Mouse (Mus musculus) forebrain, embryonic 16.5 days (tissue): ENCODE data around the gene Cux1. TPM values are rescaled to one million over a fixed set of nuclear protein-coding genes. Genes with fewer than 3 reads are reported as not detected.
A peak's percentile ranks its signal among the peaks of the same experiment; 100 is the strongest.

ENCODE experiments used
- ATAC-seq: fragments of 200-750 bp; cut with Nextera tagmentation; 2 replicates; pipeline ENCODE4 v1.8.0; 2017; ENCODE audit warnings: mild to moderate bottlenecking, moderate library complexity
- H3K27ac ChIP-seq: fragments of 300-500 bp; sonication (generic); 2 replicates; pipeline ENCODE4 v1.5.1; 2014; ENCODE audit warnings: low read length, control low read depth
- H3K27me3 ChIP-seq: fragments of 300-500 bp; sonication (generic); replicated peaks from 2 replicates; pipeline ENCODE4 v1.6.1; 2014; ENCODE audit warnings: low read length; ENCODE audit not compliant: control insufficient read depth, insufficient read depth
- H3K36me3 ChIP-seq: fragments of 300-500 bp; sonication (generic); 2 replicates; pipeline ENCODE4 v1.6.1; 2014; ENCODE audit not compliant: control insufficient read depth, insufficient read depth
- H3K4me1 ChIP-seq: fragments of 300-500 bp; sonication (generic); replicated peaks from 2 replicates; pipeline ENCODE4 v1.6.1; 2014; ENCODE audit warnings: low read length; ENCODE audit not compliant: control insufficient read depth, insufficient read depth
- H3K4me2 ChIP-seq: fragments of 300-500 bp; sonication (generic); 2 replicates; pipeline ENCODE4 v1.6.1; 2014; ENCODE audit warnings: mild to moderate bottlenecking, low read length, control low read depth
- H3K4me3 ChIP-seq: fragments of 300-500 bp; sonication (generic); replicated peaks from 2 replicates; pipeline ENCODE4 v1.5.1; 2014; ENCODE audit warnings: mild to moderate bottlenecking, low read length, control low read depth
- H3K9ac ChIP-seq: fragments of 300-500 bp; sonication (generic); replicated peaks from 2 replicates; pipeline ENCODE4 v1.6.1; 2014; ENCODE audit warnings: low read depth, low read length, control low read depth
- H3K9me3 ChIP-seq: fragments of 300-500 bp; sonication (generic); 2 replicates; pipeline ENCODE4 v1.6.1; 2016; ENCODE audit warnings: low read length; ENCODE audit not compliant: control insufficient read depth
- WGBS: fragments of 180-500 bp; shearing (Covaris S2); extraction: QIAGEN DNeasy Blood & Tissue Kit; methylation state at CpG from one replicate; pipeline ENCODE4 v1.1.7; 2014; 5-methylcytosine and 5-hydroxymethylcytosine counted together
- polyA plus RNA-seq: library from polyadenylated mRNA; unstranded; fragments of >200 nt; fragmentation: Nextera tagmentation; extraction: Ambion mirVana; gene quantifications from 2 replicates; pipeline ENCODE4 v1.2.1, GENCODE M21; 2015

Gene Cux1
- polyA plus RNA-seq, 1 experiment from 2014 or later, result 138 TPM

GRCm38 (mm10) chr5:136465366-136465765 is 101.9 kb downstream of the Cux1 start:
- 71% methylated on average over 5 of the region's 5 CpGs for WGBS
- H3K4me3 ChIP-seq, result no peak overlapping the region
- H3K36me3 ChIP-seq, result no peaks in the 10 kb centered on the region
- no peak for ATAC-seq
- peaks cover 45% of the 10 kb centered on the region for H3K4me1 ChIP-seq
- H3K27ac ChIP-seq, result no peak overlapping the region
- H3K9me3 ChIP-seq, result no peaks in the 10 kb centered on the region
- H3K9ac ChIP-seq, result no peak overlapping the region
- no peak overlapping the region for H3K4me2 ChIP-seq
- no peaks in the 10 kb centered on the region for H3K27me3 ChIP-seq

- H3K4me2 ChIP-seq, result no peak overlapping the region
- no peak overlapping the region for H3K27ac ChIP-seq
- no peaks in the 10 kb centered on the region for H3K36me3 ChIP-seq
- 71% methylated on average over 3 of the region's 3 CpGs for WGBS
- H3K4me1 ChIP-seq, result peaks cover 45% of the 10 kb centered on the region
- H3K9ac ChIP-seq, result no peak overlapping the region
- no peak for ATAC-seq
- no peaks in the 10 kb centered on the region for H3K27me3 ChIP-seq
- no peaks in the 10 kb centered on the region for H3K9me3 ChIP-seq
- no peak overlapping the region for H3K4me3 ChIP-seq
Observed at GRCm38 (mm10) chr5:136464849-136465248, 102.4 kb downstream of the Cux1 start.

- Histone ChIP-seq H3K4me2 (no peak overlapping the region), H3K9ac (no peak overlapping the region), H3K36me3 (no peaks in the 10 kb centered on the region), H3K27ac (no peak overlapping the region), H3K4me3 (no peak overlapping the region), H3K4me1 (peaks cover 45% of the 10 kb centered on the region), H3K27me3 (no peaks in the 10 kb centered on the region), H3K9me3 (no peaks in the 10 kb centered on the region)
- 90% methylated on average over 2 of the region's 2 CpGs for WGBS
- ATAC-seq, result no peak
Observed at GRCm38 (mm10) chr5:136464128-136464527, 103.2 kb downstream of the Cux1 start.

GRCm38 (mm10) chr5:136462613-136463012 is 104.7 kb downstream of the Cux1 start:
- Histone ChIP-seq H3K27me3 (no peaks in the 10 kb centered on the region), H3K4me1 (peaks cover 35% of the 10 kb centered on the region), H3K27ac (no peak overlapping the region), H3K9ac (no peak overlapping the region), H3K4me3 (no peak overlapping the region), H3K4me2 (no peak overlapping the region), H3K36me3 (no peaks in the 10 kb centered on the region), H3K9me3 (no peaks in the 10 kb centered on the region)
- 22% methylated on average over 6 of the region's 6 CpGs for WGBS
- peak; percentile 45 for ATAC-seq

- Histone ChIP-seq H3K9me3 (no peaks in the 10 kb centered on the region), H3K27me3 (no peaks in the 10 kb centered on the region), H3K4me1 (peaks cover 21% of the 10 kb centered on the region), H3K4me2 (no peak overlapping the region), H3K4me3 (no peak overlapping the region), H3K9ac (no peak overlapping the region), H3K27ac (no peak overlapping the region), H3K36me3 (no peaks in the 10 kb centered on the region)
- no peak for ATAC-seq
- 96% methylated on average over 6 of the region's 6 CpGs for WGBS
Observed at GRCm38 (mm10) chr5:136459901-136460300, 107.4 kb downstream of the Cux1 start.

- ATAC-seq, result no peak
- H3K27ac ChIP-seq, result no peak overlapping the region
- H3K36me3 ChIP-seq, result no peaks in the 10 kb centered on the region
- no peaks in the 10 kb centered on the region for H3K9me3 ChIP-seq
- H3K4me2 ChIP-seq, result no peak overlapping the region
- no peak overlapping the region for H3K4me3 ChIP-seq
- no peaks in the 10 kb centered on the region for H3K27me3 ChIP-seq
- WGBS, result 89% methylated on average over 11 of the region's 11 CpGs
- H3K9ac ChIP-seq, result no peak overlapping the region
- H3K4me1 ChIP-seq, result peaks cover 16% of the 10 kb centered on the region
Observed at GRCm38 (mm10) chr5:136458893-136459499, 108.3 kb downstream of the Cux1 start.

- whole genome bisulfite sequencing, result 88% methylated on average over 7 of the region's 7 CpGs
- Histone ChIP-seq H3K9me3 (no peaks in the 10 kb centered on the region), H3K9ac (no peak overlapping the region), H3K27me3 (no peaks in the 10 kb centered on the region), H3K4me1 (peaks cover 11% of the 10 kb centered on the region), H3K4me3 (no peak overlapping the region), H3K4me2 (no peak overlapping the region), H3K27ac (no peak overlapping the region), H3K36me3 (no peaks in the 10 kb centered on the region)
- ATAC-seq, result no peak
Observed at GRCm38 (mm10) chr5:136458102-136458863, 109.0 kb downstream of the Cux1 start.

GRCm38 (mm10) chr5:136456395-136456794 is 110.9 kb downstream of the Cux1 start:
- H3K27me3 ChIP-seq, result no peaks in the 10 kb centered on the region
- H3K27ac ChIP-seq, result no peak overlapping the region
- H3K36me3 ChIP-seq, result no peaks in the 10 kb centered on the region
- no peak overlapping the region for H3K9ac ChIP-seq
- H3K4me1 ChIP-seq, result no peaks in the 10 kb centered on the region
- H3K9me3 ChIP-seq, result no peaks in the 10 kb centered on the region
- WGBS, result 76% methylated on average over 4 of the region's 4 CpGs
- no peak for ATAC-seq
- no peak overlapping the region for H3K4me3 ChIP-seq
- no peak overlapping the region for H3K4me2 ChIP-seq

GRCm38 (mm10) chr5:136452681-136453080 is 114.6 kb downstream of the Cux1 start:
- H3K27me3 ChIP-seq, result no peaks in the 10 kb centered on the region
- H3K36me3 ChIP-seq, result no peaks in the 10 kb centered on the region
- H3K27ac ChIP-seq, result no peak overlapping the region
- ATAC-seq, result no peak
- no peak overlapping the region for H3K9ac ChIP-seq
- 93% methylated on average over 3 of the region's 3 CpGs for WGBS
- no peaks in the 10 kb centered on the region for H3K9me3 ChIP-seq
- no peaks in the 10 kb centered on the region for H3K4me1 ChIP-seq
- H3K4me3 ChIP-seq, result no peak overlapping the region
- H3K4me2 ChIP-seq, result no peak overlapping the region
